Mouse (Mus musculus) right cerebral cortex, adult 18-20 months (tissue): Measurements from ENCODE around the gene Rab3ip.

ENCODE experiments used
- DNase-seq: peaks from one replicate; pipeline ENCODE4 v3.0.0; 2022; ENCODE audit warnings: mixed read lengths

Rab3ip gene

GRCm38 (mm10) chr10:116957867-116958551, 7.4 kb upstream of the Rab3ip start:
- DNase-seq, result no peak

DNA sequence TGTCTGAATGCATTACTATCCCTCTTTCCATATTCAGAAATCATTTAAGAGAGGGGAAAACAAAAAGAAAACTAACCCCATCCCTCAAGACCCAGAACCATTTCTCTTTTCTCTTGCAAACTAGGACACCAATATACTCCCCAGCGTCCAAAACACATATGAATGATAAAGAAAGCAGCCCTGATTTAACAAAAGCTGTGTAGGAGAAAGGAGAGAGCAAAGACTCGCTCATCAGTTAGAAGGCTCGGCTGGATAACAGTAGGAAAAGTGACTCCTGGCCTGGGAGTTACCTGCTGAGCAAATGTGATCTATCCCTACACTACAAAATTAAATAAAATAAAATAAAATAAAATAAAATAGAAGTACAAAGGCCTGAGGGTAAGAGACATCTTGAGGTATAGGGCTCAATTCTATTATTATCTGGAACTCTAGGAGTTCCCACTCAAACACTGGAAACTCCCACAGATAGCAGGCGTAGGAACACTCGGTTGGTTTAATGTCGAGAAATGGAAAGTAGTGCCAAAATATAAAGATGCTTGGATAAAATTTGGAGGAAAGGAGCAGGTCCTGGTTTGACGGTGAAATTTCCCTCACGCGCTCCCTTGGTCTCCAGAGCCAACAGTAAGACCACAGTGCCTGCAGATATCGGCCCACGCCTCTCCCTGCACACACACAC, 6.1 kb upstream of the Rab3ip start:
- DNase-seq, result peak; percentile 11

DNA sequence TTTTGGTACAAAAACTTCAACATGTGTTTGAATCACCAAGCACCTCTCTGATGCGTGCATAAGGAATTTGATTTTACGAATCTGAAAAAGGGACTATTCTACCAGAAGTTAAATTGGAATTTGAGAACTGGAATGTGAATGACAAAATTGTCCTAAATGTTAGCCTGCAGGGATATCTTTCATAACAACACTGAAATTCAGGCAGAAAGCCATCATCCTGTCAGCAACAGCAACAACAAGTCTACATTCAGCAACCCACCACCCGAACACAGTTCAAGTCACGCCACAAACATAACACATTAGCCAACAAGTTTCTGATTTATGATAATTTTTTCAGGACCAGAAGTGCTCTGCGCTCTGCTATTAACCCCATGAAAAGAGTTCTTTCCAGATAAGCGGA, 4.6 kb upstream of the Rab3ip start:
- no peak for DNase-seq

DNA sequence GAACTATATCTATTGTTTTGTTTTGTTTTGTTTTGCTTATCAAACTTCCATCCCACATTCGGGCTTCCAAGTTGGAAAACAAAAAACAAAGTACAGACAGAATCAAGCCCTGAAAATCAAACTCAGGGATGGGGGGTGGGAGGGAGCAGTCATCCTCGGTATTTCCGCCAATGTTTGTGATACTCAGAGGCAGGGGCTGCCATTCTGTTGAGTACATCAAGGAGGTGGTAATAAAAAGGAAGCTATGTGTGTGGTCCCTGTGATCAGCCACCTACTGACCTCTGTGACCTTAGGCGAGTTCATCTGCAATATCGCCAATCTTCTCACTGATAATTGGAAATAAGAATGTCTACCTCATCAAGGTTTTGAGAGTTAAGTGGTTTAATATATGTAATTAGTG, 317 bp upstream of the Rab3ip start:
- no peak for DNase-seq

DNA sequence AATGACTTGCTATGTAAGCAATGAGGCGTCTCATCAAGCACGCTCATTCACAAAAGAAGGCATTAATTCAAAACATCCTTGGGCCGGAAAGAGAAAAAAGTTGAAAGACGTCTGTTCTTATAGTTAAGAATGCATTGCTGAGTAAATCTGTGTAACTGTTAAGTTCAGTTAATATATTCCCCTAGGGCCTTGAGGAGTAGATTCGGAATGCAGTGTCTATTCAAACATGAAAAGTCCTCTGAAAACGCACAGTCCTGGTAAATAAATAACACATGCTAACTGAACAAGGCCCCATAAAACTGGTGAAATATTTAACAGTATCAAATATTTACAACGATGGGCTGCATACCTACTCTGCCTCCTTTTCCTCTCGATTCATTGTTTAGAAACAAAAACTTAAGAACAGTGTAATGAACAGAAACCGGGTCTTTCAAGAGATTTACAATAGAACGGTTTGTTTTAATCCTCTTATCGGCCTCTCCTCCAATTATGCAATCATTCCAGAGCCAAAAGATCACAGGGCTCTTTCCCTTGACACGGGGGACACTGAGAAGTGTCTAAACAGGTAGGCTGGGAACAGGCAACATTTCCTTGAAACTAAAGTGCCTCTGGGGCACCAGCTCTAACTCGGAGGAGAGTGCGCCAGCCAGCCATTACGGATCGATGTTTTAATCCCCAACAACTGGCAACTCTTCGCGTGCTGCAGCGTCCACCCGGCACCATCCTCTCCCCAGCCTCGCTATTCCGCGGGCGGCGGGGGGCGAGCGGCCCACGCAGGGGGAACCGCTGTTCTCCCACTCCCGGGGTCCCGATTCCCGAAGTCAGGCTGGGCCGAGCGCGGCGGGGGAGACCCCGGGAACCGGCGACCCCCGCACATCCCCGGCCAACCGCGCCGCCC, 1.2 kb downstream of the Rab3ip start:
- peak; percentile 27 for DNase-seq

- DNase-seq, result no peak
Measured at GRCm38 (mm10) chr10:116948414-116948813, 2.2 kb downstream of the Rab3ip start.

GRCm38 (mm10) chr10:116944940-116945339, 5.6 kb downstream of the Rab3ip start:
- no peak for DNase-seq

GRCm38 (mm10) chr10:116944144-116944543, 6.4 kb downstream of the Rab3ip start:
- DNase-seq, result no peak

- DNase-seq, result no peak
Measured at GRCm38 (mm10) chr10:116943025-116943424, 7.5 kb downstream of the Rab3ip start.

GRCm38 (mm10) chr10:116935028-116935427, 15.5 kb downstream of the Rab3ip start:
- DNase-seq, result no peak

- DNase-seq, result no peak
Measured at GRCm38 (mm10) chr10:116933794-116934193, 16.8 kb downstream of the Rab3ip start.

DNA sequence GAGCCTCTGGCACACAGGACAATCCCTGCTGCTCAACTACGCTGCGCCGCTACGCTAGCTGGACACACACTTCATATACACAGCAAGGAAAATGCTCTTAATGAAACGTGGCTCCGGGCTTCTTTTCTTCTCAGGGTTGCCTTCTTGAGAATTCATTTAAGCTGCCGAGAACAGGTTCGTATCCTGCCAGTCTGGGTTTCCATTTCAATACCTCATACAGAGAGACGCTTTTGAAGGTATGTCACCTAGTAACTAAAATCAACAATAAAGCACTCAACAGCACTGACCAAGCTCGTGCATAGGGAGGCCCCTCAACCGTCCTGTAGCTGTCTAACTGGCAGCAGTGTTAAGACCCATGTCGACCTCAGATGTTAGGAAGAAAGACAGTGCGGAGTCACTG, 18.2 kb downstream of the Rab3ip start:
- DNase-seq, result no peak

- DNase-seq, result peak; percentile 42
Measured at GRCm38 (mm10) chr10:116931497-116932179, 18.9 kb downstream of the Rab3ip start.

- DNase-seq, result no peak
Measured at GRCm38 (mm10) chr10:116930936-116931335, 19.6 kb downstream of the Rab3ip start.

- DNase-seq, result no peak
Measured at GRCm38 (mm10) chr10:116930506-116930905, 20.1 kb downstream of the Rab3ip start.

DNA sequence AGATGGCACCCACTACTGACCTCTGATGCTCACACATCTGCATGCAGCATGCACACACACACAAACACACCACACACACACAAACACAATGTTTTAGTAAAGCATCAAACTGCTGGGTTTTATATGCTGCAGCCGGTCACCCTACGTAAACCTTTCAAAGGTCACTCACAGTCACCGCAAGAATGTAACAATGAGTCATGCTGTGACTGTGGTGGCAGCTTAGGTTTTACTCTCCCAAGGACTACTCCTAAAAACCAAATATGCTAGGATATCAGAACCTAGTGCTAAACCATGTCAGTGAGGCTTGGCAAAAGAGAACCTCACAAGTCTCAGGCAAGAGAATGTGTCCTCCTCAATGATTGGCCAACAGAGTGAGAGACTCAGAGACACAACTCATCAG, 21.7 kb downstream of the Rab3ip start:
- no peak for DNase-seq

DNA sequence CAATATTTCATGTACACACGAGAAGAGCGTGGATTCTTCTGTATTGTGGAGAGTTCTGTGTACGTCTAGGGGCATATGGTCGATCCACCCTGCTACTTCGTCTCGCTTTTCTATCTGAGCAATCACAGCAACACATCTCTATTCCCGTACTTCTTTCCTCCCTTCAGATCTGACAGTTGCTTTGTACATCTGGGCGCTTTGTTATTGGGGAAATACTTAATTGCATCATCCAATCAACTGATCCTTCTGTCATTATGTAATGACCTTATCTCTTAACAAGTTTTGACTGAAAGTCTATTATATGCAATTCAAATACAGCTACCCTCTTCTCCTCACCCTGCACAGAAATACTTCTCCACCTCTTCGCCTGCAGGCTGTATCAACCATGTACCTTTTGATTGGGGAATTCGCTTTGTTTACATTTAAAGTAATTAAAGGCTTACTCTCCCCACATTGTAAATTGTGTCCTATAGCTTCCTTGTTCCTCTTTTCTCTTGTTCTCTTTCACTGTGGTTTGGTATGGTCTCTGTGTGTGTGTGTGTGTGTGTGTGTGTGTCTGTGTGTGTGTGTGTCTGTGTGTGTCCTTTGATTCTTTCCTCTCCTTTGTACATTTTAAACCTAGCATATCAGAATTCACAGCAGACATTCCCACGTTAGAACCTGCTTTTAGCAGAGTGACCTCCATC, 24.0 kb downstream of the Rab3ip start:
- no peak for DNase-seq

- no peak for DNase-seq
Measured at GRCm38 (mm10) chr10:116923651-116924495, 26.7 kb downstream of the Rab3ip start.

DNA sequence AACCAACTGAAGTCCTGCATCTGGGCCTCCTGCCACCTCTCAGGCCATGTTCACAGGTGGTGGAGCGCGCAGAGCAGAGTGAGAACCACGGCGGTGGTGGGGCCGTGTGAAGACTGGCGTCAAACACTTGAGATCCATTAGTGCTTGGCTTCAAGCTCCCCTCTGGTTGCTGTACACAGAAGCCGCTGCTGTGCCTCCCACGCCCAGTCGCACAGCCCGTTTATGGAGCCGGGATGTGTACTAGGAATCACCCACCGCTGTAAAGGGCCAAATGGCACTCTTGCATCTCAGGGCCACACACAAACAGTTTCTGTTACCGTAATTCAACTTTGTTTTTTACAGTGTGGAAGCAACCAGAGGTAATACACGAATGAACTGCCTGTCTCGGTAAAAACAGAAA, 28.4 kb downstream of the Rab3ip start:
- no peak for DNase-seq

- DNase-seq, result no peak
Measured at GRCm38 (mm10) chr10:116921416-116921815, 29.2 kb downstream of the Rab3ip start.

DNA sequence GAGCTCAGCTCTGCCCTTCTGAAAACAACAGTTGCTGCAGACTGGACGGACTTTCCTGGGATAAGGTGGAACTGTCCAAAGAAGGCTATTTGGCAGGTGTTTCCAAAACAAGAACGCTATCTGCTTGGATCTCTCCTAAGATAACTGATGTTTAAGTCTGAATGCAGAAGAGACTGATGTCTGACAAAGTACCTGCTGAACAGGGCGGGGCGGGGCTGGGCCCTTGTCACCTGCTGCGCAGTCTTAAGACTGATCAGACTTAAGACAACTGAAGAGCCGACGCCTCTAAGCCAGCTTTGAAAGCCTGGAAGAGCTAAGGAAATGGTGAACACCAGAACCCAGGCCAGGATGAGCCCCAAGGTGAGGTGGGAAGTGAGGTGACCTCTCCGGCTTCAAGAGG, 29.9 kb downstream of the Rab3ip start:
- DNase-seq, result no peak
